Mouse (Mus musculus) forelimb bud, embryonic 11.5 days (tissue): ENCODE measurements at regions not wholly inside any gene's neighbourhood (a gene's known extent, or its start where the extent isn't known, plus 50 kb on each side); places are given as distances from the start of the nearest gene placed in this dataset.

Source experiments
- DNase-seq: peaks from one replicate; pipeline ENCODE4 v3.0.0-alpha.2; 2012; ENCODE audit warnings: low read depth, low spot score

- no peak for DNase-seq
Observed at GRCm38 (mm10) chr2:166237554-166238269, 82.2 kb upstream of the Sulf2 start.

DNA sequence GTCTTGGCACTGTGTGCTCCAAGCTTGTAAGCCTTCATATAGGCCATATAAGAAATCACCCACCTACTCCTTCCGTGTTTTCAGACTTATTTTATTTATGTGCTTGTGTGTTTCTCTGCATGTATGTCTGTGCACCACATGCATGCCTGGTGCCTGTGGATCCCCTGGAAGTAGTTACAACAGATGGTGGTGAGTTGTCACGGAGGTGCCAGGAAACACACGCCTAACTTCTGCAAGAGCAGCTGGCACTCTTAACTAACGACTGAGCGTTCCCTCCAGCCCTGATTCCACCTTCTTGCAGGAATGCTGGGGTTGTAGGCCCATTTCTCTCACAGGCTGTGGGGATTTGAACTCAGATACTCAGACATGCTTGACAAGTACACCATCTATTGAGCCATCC, 80.6 kb upstream of the Sulf2 start:
- no peak for DNase-seq

GRCm38 (mm10) chr2:166234579-166235212, 79.2 kb upstream of the Sulf2 start:
- DNase-seq = no peak

GRCm38 (mm10) chr2:166233246-166233645, 77.8 kb upstream of the Sulf2 start:
- DNase-seq = no peak

DNA sequence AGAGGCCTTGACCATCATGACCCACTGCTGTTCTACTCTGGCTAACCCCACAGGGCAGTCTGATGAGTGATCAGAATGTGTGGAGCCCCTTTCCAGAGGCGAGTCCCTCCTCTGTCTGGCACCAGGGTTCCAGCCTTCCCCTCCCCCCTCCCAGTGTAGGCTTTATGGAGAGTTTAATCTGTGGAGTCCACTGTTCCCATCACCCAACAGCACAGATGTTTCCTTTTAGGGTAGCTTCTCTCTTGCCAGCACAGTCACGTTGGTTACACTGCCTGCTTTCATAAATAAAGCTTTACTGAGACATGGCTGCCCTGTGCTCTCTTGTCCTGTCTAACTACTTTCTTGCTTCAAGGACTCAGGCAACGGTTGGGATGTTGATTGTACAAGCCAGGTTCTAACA, 76.9 kb upstream of the Sulf2 start:
- DNase-seq = peak; percentile 56

DNA sequence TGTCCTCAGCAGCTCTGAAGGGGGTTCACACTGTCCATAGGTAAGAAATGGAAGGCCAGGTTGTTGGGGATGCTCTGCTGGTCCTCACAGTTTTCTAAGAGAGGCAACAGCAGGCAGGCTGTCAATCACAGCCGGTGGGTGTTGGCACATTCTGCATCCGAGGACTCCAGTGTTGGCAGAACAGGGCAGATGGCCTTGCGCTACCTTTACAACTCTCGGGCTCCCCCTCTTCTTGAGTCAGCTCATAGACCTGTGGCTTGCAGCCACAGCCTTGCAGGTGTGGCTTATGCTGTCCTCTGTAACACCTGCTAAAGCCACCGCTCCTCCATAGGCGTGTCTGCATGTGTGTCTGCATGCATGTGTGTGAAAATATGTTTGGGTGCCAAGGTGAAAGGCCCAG, 75.2 kb upstream of the Sulf2 start:
- no peak for DNase-seq

DNA sequence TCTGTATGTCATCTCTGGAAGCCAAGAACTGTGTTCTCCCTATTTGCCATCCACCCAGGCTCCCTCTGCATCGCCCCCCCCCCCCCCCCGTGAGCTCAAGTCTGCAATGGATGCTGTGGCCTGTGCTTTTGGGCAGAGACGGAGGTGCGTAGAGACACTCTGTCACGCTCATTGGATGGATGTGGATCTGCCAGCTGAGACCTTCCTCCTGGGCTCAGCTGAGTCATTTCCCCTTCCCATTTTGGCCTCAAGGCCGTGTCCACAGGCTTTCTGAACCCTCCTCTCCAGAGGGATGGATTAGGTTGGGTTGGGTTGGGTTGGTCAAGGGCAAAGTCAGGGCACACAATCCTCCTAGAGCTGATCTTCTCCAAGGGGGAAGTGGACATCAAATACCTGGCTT, 72.9 kb upstream of the Sulf2 start:
- no peak for DNase-seq

DNA sequence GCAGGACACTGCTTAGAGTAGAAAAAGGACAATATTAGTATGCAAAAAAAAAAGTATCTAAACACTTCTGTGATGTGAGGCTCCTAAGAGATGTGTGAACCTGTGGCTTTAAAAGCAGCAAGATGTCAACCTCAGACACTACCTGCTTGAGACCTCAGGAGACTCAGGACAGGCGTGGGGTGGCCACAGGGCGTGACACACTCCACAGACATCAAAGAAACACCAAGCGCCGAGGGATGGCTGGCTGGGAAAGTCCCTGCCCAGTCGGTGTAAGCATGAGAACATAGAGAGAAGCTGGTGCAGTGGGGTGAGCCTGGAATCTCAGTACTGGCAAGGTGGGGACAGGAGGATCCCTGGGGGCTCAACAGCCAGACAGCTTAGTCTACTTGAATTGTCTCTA, 72.0 kb upstream of the Sulf2 start:
- no peak for DNase-seq

DNA sequence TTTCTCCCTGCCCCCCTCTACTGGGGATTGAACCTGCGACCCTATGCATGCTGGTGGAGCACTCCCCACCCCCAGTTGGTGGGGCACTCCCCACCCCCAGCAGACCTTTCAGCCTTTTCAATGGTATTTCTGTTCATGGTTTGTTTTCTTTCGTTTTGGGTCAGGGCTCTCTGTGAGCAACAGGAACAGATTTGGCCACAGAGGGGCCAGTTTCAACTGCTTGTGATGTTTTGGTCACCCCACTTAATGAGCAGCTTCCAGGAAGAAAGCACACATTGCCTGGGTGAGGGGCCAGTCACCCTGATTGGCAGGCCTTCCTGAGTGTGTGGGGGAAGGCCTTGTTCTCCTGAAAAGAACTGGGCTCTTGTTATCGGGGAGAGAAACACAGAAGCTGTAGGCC, 71.5 kb upstream of the Sulf2 start:
- DNase-seq = peak; percentile 40

GRCm38 (mm10) chr2:166226331-166226730, 70.9 kb upstream of the Sulf2 start:
- DNase-seq = no peak

GRCm38 (mm10) chr2:166225354-166225753, 69.9 kb upstream of the Sulf2 start:
- DNase-seq = no peak

GRCm38 (mm10) chr2:166218783-166219182, 63.3 kb upstream of the Sulf2 start:
- no peak for DNase-seq

DNA sequence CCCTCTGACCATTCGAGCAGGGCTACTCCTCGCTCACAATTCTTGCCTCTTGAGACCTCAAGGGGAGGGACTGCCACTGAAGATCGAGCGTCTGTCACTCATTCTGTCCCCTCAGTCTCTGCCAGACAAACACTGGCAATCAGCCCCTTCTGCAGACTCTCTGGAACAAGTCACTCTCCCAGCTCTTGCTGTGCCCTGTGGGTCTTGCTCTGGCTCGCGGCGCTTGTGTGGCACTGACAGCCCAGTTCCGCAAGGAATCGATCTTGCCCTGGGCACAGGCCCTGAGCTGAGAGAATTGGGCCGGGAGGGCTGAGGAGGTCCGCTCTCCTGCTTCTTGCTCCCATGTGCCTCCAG, 61.0 kb upstream of the Sulf2 start:
- DNase-seq = no peak

DNA sequence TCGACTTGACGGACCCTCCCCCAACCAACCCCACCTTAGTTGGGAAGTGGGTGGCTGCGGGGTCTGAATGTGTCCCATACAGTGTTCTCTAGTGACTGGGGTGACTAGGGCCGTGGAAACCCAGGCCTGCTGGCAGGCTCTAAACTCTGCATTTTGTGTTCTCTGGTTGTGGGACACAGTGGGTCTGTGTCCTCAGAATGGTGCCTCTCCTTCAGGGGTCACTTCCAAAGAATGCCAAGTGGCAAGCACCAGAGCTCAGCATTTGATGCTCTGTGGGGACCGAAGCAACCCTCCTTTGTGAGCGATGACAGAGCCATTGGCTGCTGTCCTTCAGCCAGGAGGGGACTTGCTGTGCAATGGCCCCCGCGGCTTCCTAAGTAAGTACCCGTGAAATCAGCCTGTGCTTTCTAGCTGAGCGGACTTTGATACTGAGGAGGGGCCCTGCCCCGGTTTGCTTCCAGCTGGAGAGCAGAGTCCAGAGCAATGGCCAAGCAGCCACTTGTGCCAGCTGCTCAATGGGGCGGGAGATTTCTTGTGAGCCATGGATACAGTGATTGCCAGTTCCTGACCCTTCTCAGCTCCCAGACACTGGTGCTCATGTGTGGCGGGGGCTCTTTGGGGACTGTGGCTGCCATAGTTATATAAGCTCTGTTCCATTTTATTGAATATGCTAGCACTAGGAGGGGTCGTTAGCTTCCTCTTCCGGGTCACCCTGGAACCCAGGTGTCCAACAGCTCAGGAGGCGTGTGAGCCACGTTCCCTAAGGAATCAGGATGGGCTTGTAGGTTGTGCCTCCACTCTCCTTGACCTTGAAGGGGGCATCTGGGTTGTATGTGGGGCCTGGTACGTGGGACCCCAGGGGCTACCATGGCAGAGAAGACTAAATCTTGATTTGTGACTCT, 60.4 kb upstream of the Sulf2 start:
- DNase-seq = no peak

DNA sequence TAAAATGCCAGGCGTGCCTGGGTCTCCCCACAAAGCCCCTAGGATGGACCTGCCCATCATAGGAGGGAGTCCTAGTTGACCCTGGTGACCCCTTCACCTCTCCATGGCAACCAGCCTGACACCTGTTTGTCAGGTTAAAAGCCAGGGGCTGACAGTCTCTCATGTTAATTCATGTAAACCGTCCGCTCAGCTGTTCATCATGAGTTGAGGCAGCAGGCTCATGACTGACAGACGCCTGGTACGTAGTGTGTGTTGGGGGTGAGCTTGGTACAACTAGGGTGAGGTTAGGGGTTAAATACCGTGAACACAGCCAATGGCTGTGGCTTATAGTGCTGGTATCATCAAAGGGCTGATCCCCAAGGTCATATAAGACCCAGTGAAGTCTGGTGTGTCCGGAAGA, 59.7 kb upstream of the Sulf2 start:
- no peak for DNase-seq

GRCm38 (mm10) chr2:166207145-166207508, 51.7 kb upstream of the Sulf2 start:
- no peak for DNase-seq

DNA sequence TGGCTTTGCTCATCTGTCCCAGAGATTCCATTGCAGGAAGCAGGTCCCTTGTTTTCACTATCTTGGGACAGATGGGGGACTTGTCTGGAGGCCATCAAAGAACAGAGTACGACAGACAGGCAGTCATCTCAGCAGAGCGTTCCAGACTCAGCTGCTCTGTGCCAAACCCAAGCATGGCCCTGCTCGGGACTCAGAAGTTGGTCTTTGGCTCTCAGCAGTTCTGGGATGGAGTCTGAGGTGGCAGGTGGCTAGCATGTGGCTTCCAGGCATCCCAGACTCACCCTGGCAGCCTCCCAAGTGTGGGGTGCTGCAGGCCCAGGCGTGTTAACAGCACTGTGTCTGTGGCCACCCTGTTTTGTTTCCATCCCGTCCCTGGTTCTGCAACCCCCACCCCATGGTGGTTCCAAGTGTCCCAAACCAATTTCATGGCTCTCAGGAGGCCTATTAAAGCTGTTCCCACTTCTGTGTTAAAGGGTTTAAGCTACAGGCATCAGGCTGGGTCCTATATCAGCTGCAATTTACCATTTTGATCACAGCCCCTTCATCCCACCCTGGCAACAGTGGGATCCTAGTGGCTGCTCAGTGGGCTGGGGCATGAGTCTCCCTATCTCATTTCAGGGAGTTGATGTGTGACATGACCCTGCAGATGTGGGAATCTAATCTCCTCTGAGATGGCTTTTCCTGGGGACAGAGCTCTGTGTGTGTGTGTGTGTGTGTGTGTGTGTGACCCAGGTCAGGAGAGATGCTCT, 51.1 kb upstream of the Sulf2 start:
- no peak for DNase-seq
